Mouse (Mus musculus) right cerebral cortex, adult 2 months (tissue): ENCODE results near the gene Gm49368.
"Not testable (repeated sequence)": the region's sequence is repeated elsewhere in the genome, so short reads cannot be mapped to it uniquely, and the experiment has no call there.

Source experiments
- DNase-seq, 2 experiments: peaks; one replicate each; pipeline ENCODE4 v3.0.0; 2021 to 2022; ENCODE audit warnings: low spot score in 2 of 2

Gm49368 gene

GRCm38 (mm10) chr7:128062456-128062855 is at the start of gene Gm49368, which contains the start of gene Itgam:
Gene Gm49368 (plus strand): TSS chr7:128062683.
Gene Itgam (plus strand): TSS chr7:128062640.
- no peak for DNase-seq

GRCm38 (mm10) chr7:128013116-128013515 is 49.4 kb upstream of the Gm49368 start:
- no peak for DNase-seq

GRCm38 (mm10) chr7:128016134-128016533 is 46.3 kb upstream of the Gm49368 start:
- not testable (repeated sequence) for DNase-seq

- DNase-seq = no peak
These were observed 45.8 kb upstream of the Gm49368 start for GRCm38 (mm10) chr7:128016650-128017049.

- no peak for DNase-seq
These were observed 44.2 kb upstream of the Gm49368 start for GRCm38 (mm10) chr7:128018275-128018674.

- no peak for DNase-seq
These were observed 43.3 kb upstream of the Gm49368 start for GRCm38 (mm10) chr7:128019187-128019586.

GRCm38 (mm10) chr7:128022974-128023373 is 39.5 kb upstream of the Gm49368 start:
- DNase-seq = no peak

- no peak for DNase-seq
These were observed 38.9 kb upstream of the Gm49368 start for GRCm38 (mm10) chr7:128023565-128023964.

GRCm38 (mm10) chr7:128024364-128024763 is 38.1 kb upstream of the Gm49368 start:
- no peak for DNase-seq

- no peak for DNase-seq
These were observed 37.6 kb upstream of the Gm49368 start for GRCm38 (mm10) chr7:128024932-128025331.

GRCm38 (mm10) chr7:128025381-128025780 is 37.1 kb upstream of the Gm49368 start:
- no peak for DNase-seq

GRCm38 (mm10) chr7:128031403-128031976 is 31.0 kb upstream of the Gm49368 start:
- DNase-seq = no peak

- DNase-seq = no peak
These were observed 30.0 kb upstream of the Gm49368 start for GRCm38 (mm10) chr7:128032290-128032988.

- DNase-seq = no peak
These were observed 29.5 kb upstream of the Gm49368 start for GRCm38 (mm10) chr7:128032989-128033293.

GRCm38 (mm10) chr7:128033616-128034015 is 28.9 kb upstream of the Gm49368 start:
- DNase-seq = no peak

- not testable (repeated sequence) for DNase-seq
These were observed 20.2 kb upstream of the Gm49368 start for GRCm38 (mm10) chr7:128042161-128042820.

- DNase-seq = no peak
These were observed 18.2 kb upstream of the Gm49368 start for GRCm38 (mm10) chr7:128044142-128044785.

GRCm38 (mm10) chr7:128045640-128046039 is 16.8 kb upstream of the Gm49368 start:
- DNase-seq = no peak

- DNase-seq = no peak
These were observed 13.7 kb upstream of the Gm49368 start for GRCm38 (mm10) chr7:128048819-128049218.

GRCm38 (mm10) chr7:128049254-128049653 is 13.2 kb upstream of the Gm49368 start:
- DNase-seq = no peak

GRCm38 (mm10) chr7:128050739-128051138 is 11.7 kb upstream of the Gm49368 start:
- no peak for DNase-seq

GRCm38 (mm10) chr7:128053061-128053460 is 9.4 kb upstream of the Gm49368 start:
- DNase-seq = no peak
